Mouse (Mus musculus) gastrocnemius, postnatal 10 days (tissue): ENCODE results near the gene Zfp423. TPM values are rescaled to one million over a fixed set of nuclear protein-coding genes. Genes with fewer than 3 reads are reported as not detected.

Source experiments
- DNase-seq: peaks from one replicate; pipeline ENCODE4 v3.0.0; 2021; ENCODE audit warnings: mixed read lengths
- total RNA-seq, 2 experiments: library from RNA; stranded (reverse); gene quantifications; 2 replicates each; pipeline ENCODE4 v1.2.3; 2021

The Zfp423 gene
- total RNA-seq, 2 experiments from 2014 or later: 20.7 to 23.5 TPM

DNA sequence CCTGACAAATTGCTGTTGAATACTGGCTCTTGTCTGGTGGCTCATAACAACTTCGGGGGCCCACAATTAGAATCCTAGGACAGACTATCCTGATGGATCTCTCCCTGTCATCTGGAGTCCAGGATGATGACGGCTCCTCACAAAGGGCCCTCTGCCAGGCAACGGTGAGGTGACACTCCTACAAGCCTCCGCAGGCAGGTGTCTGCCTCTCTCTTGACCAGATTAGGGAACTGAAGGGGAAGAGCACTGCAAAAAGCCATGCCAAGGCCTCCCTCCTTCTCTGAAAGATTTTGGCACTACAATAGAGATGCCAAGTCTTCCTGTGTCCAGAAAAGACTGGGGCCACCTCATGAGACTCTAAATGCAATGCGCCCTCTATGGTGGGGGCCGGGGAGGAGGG is 7.1 kb downstream of the Zfp423 start:
- DNase-seq: no peak

DNA sequence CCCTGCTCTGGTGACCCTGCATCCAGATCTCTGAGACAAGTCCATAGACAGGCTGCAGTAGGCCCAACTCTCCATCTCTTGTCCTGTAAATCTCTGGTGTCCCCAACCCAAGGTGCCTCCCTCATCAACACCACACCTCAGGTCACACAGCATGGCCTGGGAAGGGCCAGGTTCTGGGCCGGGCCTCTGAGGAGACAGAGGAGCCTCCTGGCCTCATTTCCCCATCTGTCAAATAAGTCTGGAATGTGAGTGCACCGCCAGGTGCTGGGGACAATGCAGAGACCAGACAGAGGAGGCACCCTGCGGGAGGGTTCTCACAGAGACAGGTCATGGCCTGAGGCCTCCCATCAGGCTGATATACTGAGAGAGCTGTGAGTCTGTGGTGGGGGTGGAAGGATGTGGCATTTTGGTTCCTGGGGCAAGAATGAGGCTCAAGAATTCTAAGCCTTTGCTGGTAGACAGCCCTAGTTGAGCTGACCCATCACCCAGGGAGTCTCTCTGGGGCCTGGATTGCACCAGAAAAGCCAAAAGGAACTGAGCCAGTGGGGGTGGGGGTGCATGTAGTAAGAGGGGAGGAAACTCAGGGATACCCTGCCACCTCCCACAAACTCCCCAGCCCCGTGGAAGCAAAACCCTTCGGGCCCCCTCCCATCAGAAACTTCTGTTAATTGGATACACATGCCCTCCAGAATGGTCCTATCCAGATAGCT is 15.0 kb downstream of the Zfp423 start:
- DNase-seq: no peak

DNA sequence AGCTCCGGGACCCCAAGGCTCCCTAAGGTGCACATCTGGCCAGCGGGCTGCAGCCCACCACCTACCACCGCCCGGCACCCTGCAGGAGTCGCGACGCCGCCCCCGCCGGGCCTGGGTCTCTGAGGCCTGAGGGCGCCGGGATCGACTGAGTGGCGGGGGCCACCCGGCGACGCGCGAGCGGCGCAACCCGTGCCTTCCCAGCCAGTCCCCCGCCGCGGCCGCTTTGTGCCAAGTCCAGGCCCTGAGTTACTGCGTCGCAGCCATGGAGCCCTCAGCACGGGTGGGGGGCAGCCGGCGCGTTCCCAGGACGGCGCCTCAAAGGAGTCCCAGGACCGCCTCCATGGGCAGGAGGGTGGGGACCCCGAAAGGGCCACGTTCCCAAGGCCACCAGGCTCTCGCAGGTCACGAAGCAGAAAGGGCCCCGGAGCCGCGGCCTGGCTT is 15.7 kb downstream of the Zfp423 start:
- peak; percentile 42 for DNase-seq

DNA sequence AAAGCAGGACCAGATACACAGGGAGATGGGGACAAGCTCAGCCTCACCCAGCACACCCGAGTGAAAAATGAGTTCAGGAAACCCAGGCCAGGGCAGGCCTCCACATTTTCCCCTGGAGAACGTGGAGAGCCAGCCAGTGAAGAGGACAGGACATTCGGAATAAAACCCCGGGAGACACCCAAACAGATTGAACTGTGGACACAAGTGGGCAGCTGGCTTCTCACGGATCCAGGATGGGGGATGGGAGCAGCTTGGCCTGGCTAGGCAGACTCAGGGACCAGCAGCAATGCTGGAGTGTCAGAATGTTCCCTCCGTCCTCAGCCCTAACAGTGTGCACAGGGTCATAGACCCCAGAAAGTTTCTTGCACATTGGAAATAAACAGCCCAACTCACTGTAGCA is 18.7 kb downstream of the Zfp423 start:
- DNase-seq: no peak

DNA sequence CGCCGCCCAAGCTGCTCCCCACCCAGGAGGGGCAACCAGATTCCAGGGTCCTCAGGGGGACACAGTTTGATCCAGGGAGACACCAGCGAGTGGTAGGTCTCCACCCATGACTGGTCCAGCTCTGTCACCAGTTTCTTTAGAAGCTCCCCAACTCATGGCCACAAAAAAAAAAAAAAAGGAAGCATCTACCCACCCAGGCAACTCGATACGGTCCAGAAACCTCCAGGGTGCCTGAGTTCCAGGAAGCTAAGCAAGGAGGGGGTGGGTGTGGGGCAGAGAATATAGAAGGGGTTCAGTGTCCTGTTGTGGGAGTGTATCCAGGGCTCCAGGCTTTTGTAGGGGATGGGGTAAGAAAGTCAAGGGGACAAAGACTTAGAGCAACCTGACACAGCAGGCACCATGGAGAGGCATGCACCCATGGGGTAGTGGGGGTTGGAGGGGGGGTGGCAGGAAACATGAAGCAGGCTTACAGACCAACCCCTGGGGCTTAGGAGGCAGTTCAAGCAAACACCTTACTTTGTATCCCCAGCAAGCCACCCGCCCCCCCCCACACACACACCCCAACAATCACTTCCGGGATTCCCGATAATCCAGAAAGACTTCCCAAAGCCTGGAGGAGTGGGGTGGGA is 20.0 kb downstream of the Zfp423 start:
- DNase-seq: no peak

DNA sequence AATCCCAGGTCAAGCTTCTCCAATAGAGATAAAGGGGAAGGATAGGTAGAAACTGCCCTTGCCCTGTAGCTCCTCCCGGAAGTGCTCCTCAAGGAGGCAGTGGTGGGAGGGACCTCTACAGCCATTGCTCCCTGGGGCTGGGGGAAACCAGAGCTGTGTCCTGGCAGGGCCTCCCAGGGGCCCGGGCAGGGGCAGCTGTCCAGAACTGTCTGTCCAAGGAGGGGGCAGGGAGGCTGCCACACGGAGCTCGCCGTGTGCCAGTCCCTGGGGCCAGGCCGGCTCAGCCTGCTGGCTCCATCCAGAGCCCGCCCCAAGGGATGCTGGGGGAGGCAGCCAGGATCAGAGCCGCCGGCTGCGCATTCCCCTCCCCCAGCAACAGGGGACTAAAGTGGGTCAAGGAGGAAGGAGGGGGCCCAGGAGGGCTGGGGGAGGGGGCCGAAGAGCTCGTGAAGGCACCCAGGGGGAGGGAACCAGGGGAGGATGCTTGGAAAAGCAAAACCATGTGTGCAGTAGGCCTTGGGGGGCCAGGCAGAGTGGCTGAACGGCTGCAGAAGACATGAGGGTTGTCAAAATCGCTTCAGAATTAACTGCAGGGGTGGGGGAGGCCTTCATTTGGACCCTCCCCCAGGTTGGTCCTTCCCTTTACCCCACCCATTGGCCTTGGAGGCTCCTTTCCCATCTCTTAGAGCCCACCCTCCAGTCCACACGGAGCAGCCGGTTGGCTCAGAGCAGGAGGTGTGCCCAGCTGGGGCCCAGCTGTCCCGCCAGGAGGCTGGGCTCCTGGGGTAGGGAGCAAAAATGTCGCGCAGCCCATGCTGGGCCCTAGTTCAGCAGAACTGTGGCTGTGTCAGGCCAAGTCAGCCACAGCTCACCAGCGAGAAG is 20.8 kb downstream of the Zfp423 start:
- DNase-seq: peak; percentile 75

DNA sequence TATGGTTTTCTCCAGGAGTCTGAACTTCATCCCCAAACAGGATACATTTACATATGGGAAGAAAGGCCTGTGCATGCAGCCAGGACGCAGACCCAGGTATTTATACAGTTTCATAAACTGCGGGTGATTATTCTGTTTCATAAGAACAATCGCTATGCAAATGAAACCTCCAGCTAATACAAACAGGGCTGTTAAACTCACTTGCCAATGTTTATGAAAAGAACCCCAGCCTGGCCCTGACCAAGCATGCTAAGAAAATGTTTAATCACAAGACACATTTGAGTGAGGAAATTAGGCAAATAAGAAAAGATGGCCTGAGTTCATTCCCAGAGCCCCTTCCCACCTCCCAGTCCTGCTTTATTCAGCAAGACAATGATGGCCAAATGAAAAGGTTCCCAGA is 22.2 kb downstream of the Zfp423 start:
- DNase-seq: no peak

DNA sequence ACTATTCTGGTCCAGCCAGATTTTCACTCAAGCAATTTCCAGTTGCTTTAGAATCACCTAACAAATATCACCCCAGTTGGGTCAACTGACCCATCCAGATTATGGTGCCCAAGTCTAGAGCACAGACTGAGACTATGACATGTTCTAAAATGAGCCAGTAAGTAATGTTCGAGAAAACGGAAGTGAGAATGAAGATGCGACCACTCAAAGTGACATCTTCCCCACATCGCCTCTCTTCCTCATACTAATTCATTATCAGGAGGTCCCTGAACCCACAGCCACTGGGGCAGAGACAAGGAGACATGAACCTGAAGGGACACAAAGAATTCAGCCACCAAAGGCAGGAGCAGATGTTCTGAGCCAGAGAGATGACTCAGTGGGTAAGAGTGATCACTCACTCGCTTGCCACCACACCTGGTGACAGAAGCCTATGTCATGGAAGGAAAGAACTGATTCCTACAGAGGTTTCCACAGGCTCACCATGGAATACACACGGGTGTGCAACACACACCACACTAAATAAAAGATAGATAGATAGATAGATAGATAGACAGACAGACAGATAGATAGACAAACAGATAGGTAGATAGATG is 24.2 kb downstream of the Zfp423 start:
- no peak for DNase-seq

DNA sequence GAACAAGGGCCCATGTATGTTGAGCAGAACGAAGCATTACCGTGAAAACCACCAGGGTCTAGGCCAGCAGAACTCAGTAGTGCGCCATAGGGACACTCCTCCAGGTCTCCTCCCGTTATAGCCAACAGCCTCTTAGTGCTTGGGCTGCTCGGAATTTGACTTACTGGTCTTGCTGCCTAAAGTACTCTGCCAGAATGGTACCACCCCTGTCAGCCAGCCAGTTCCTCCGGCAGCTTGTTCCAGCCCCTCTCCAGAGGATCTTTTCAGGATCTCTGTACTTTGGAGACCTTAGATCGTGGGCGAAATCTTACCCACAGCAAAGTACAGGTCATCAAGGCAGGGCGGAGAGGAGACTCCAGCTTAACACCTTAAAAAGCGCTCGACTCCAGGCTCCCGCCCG is 25.2 kb downstream of the Zfp423 start:
- no peak for DNase-seq

DNA sequence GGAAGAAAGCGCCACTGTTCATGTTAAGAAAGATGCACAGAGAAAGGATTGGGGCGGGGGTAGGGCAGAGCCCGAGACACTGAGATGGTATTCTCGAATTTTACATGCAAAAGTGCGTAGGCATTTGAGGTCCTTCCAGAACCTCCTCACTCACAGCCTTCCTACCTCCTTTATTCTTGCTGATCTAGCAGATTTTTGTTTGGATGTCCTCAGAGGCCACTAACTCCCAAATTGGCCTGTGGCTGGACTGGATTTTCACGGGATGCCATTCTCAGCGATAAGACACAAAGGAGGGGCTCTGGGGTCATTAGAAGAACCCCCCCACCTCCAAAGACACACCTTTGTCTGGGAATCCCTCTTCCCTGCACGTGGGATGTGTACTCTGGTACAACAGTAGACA is 25.6 kb downstream of the Zfp423 start:
- DNase-seq: no peak

DNA sequence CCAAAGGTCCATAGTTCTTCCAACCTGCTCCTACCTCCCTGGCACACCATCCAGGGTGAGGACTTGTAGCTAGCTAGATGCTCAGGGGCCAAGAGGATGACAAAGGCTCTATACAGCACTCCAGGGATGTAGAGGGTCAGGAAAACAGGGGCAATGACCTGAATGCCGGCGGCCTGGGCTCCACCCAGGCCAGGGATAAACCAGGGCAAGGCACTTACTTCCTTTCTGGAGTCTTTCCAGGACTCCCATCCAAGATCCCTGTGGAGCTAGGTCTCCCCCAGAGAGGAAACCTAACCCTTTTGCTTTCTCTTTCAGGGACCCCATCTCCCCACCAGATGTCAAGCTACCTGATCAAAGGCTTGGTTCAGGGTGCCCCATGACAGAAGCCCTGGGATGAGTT is 30.5 kb downstream of the Zfp423 start:
- no peak for DNase-seq

DNA sequence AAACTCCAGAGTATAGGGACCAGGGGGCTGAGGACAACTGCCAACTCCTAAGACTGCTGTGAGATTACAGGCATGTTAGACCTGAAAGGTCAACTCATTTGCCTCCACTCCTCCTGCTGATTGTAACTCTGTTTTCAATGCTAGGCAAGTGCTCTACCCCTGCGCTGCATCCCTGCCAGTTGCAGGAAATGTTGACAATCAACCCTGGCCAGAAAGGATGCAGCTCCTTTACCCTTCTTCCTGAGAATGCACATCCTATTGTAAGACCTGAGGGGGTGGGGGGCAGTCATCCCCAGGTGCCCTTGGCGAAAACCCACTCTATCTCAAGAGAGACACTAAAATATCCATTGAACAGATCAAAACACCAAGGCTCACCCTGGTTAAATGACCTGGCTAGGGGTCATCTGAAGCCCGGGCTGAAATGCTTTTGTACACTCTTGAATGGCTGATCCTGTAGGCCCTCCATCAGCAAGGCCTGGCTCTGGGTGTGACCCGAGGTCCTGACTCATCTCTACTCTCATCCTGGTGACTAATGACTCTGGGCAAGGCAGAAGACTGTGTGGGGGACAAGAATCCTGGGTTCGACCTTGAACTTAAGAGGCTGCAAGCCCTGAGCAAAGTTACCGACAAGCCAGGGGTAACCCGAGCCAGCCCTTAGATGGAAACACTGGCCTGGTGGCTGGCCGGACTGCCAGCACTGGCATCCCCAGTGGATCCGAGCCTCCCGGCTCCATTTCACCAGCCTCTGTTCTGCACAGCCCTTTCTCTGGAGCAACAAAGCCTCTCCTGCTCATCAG is 32.2 kb downstream of the Zfp423 start:
- DNase-seq: peak; percentile 42

DNA sequence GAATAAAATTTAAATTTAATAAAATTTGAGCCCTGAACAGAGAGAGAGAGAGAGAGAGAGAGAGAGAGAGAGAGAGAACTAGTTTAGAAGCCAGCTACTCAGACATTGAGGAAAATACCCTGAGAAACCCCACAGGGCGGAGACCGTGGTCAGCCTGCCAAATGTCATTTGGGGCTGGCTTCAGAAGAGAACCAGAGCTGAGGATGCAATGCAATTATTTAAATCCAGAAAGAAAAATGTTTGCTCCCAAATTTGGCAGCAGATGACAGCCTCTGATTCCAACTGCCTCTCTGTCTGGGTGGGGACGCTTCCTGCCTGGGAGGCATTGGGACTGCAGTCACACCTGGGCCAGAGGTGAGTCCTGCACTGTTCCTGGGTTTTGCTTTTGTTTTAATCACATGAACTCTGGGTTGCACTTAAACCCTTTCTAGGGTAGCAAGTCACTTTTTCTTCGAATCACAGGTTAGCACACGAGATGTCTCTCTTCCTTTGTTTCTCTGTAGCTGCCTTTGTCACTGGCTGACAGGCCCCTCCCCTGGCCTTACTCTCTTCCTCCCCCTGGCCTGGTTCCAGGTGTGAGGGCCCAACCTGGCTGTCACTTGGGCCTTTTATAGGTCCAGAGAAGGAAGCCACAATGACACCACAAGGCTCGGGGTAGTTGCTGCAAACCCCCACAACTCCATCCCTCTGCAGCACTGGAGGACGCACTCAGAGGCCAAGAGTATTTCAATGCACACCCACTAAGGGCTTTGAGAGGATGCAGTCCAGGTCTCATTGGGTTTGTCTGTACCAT is 33.1 kb downstream of the Zfp423 start:
- no peak for DNase-seq

DNA sequence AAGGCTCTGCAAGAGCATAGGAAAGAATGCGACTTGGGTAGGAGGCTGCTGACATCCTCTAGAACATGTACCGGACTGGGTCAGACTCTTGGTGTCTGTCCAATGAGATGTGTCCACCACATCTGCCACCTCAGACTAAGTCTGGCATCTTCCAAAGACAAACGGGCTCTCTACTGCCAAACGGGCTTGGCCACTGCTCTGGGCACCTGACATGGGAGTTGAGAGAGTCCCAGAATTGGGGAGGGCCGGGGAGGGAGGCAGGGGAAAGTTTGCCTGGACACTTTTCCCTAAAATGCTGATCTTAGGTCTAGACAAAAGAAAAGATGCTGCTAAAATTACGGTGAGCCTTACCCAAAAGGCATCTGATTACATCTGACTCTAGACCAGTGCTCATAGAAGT is 36.5 kb downstream of the Zfp423 start:
- no peak for DNase-seq

DNA sequence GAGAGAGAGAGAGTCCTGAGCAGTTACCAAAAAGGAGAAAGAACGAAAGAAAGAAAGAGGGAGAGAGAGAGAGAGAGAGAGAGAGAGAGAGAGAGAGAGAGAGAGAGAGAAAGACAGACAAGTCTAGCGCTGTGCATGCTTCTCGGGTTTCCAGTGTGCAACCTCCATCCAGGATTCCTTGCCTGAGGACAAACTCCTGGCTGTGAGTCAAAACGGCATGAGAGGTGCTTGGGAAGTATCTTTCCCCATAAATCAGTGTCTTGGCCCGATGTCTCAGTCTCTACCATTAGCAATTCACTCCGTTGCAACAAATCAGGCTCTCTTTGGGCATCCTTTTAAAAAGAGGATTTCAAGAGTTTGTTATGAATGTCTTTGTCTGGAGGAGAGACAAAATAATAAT is 36.9 kb downstream of the Zfp423 start:
- DNase-seq: no peak

DNA sequence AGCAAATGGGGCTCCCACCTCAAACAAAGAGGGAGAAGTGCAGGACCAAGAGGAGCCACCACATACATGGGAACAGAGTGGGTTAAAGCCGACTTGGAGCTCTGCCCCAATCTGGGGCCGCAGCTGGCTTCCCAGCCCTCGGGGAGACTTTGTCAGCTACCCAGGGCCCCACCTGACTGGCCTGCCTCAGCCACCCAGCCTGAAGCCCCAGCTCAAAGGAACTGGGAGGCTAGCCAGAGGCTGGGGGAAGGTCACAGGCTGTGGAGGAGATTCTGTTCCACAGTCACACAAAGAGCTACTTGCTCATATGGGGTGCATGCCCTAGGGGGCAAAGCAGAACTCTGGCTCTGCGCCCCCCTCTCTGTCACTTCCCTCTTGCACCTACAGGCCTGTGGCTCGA is 41.4 kb downstream of the Zfp423 start:
- peak; percentile 58 for DNase-seq

DNA sequence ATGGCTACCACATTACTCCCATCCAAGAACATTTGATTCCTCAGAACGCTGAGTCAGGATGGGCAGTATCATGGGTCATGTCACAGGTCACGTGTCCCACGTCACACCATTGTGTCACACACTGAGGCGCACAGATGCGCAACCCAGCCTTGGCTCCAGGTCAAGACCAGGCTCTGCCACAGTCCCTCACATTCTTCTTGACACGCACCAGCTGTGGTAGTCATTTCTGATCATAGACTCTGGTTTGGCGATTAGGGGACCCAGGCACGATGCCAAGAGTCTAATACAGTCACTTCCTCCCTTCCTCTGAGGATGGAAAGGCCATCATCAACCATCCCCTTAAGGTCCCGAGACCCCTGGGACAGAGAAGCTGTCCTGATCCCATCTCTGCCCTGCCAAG is 43.6 kb downstream of the Zfp423 start:
- DNase-seq: peak; percentile 61

DNA sequence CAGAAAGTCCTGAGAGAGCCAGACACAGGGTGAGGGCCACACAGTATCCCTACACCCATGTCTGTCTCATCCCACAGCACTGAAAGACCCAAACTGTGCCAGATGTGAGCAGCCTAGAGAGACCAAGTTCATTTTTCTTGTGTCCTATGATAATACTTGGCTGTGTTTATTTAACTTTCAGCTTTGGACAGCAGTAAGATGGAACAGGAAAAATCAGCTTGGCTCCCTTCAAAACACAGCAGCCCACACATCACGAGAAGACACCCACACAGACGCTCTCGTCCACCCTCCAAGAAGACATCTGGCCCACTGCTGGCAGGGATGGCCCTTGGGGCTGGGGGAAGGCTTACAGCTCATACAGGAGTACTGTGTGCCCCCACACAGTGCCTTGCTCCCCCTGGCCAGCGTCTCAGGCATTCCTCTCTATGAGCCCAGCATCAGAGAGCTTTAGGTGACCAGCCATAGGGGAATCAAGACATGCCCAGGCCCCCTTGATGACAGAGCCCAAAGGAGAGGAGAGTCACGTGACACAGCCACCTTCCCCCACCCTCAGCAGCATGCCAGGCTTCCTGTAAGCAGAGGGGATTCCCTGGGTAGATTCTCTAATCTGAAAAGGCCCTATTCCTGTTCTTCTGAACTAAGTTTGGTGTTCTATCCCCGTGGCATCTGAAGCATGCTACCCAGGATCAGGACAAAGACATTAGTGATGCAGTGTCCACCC is 45.0 kb downstream of the Zfp423 start:
- DNase-seq: no peak

DNA sequence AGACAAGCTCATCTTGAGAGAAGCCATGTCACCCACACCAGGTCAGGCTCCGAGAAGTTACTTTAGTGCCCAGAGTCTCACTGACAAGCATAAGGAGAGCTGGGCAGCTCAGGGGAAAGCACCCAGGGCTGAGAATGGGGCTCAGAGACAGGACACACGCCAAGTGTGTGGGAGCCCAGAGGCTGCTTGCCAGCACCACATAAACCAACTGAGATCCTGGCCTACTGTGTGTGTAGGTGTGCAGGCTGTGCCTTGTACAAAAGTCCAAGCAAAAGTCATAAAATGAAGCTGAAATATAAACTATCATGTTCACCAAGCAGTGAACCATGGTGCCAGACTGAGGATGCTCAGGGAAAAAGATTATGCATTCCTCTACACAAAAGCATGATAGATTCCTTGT is 50.5 kb downstream of the Zfp423 start:
- no peak for DNase-seq

DNA sequence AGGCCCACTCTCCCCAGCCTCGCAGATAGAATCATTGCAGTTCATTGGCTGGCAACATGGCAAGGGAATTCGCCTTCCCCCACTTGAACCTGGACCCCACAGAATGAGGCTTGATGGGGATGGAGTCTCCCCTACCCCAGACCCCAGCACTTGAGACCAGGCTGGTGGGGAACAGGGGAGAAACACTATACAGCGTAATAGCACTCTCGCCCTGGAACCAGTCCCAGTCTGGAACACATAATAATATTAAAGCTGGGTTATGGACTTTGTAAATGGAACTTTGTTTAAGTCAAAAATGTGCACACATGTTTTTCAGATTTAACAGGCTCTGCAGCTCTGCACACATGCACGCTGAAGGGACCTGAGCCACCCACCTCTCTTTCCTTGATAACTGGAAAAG is 54.0 kb downstream of the Zfp423 start:
- no peak for DNase-seq
